Mouse (Mus musculus) adrenal gland, adult 18-20 months (tissue): ENCODE measurements around the gene Tnfsf14. TPM values are rescaled to one million over a fixed set of nuclear protein-coding genes. Genes with fewer than 3 reads are reported as not detected.

ENCODE experiments used
- DNase-seq, 2 experiments: peaks; one replicate each; pipeline ENCODE4 v3.0.0; 2021 to 2022; ENCODE audit warnings: low spot score in 2 of 2
- microRNA-seq, 2 experiments: library from miRNA; unstranded; fragments of <30 nt; microRNA quantifications; one replicate each; pipeline ENCODE4 v1.2.0; 2021; ENCODE audit warnings: borderline number of aligned reads in 2 of 2
- total RNA-seq, 2 experiments: library from RNA; stranded (reverse); gene quantifications; 1 replicate in 1 of 2; 2 replicates in 1 of 2; pipeline ENCODE4 v1.2.3; 2021

The Tnfsf14 gene
- total RNA-seq, 2 experiments from 2014 or later, result 0.36 TPM; not detected in 1

GRCm38 (mm10) chr17:57139708-57140107 lies 54.3 kb downstream of the Tnfsf14 start:
- no peak for DNase-seq

Small RNA genes within 50 kb of the gene (microRNA-seq; reads per million reads assigned to microRNA genes)
- 0.61 to 1.4 reads per million in 2 experiments for gene Mir6978

Other genes starting within 250 kb of the Tnfsf14 start
- under 1 TPM in 1 of 2 experiments, not detected in 1; 0.13 TPM for gene Acer1, start 212.1 kb downstream of the Tnfsf14 start, total RNA-seq
- gene Clpp, start 203.9 kb downstream of the Tnfsf14 start, total RNA-seq, result 100 to 1,000 TPM; 111 to 124 TPM
- gene Alkbh7, start 196.8 kb downstream of the Tnfsf14 start, total RNA-seq, result 10 to 100 TPM; 44.2 to 65.2 TPM
- 1 to 10 TPM in 1 of 2 experiments, not detected in 1; 1.3 TPM for gene Pspn, start 194.2 kb downstream of the Tnfsf14 start, total RNA-seq
- 10 to 100 TPM; 56.4 to 72.1 TPM for gene Gtf2f1, start 182.9 kb downstream of the Tnfsf14 start, total RNA-seq
- gene Gm17949, start 182.7 kb downstream of the Tnfsf14 start, total RNA-seq, result under 1 TPM in 1 of 2 experiments, not detected in 1; 0.26 TPM
- gene Khsrp, start 162.7 kb downstream of the Tnfsf14 start, total RNA-seq, result 10 to 100 TPM; 84.2 to 92.7 TPM
- not detected for gene Slc25a41, start 152.5 kb downstream of the Tnfsf14 start, total RNA-seq
- under 1 TPM; 0.36 to 0.67 TPM for gene Crb3, start 135.1 kb downstream of the Tnfsf14 start, total RNA-seq
- 100 to 1,000 TPM in 1 of 2 experiments, 10 to 100 TPM in 1; 73.2 to 108 TPM for gene Slc25a23, start 134.3 kb downstream of the Tnfsf14 start, total RNA-seq
- 1 to 10 TPM; 1.3 to 2.3 TPM for gene Dennd1c, start 115.7 kb downstream of the Tnfsf14 start, total RNA-seq
- 1 to 10 TPM; 4.0 to 4.3 TPM for gene Tubb4a, start 106.4 kb downstream of the Tnfsf14 start, total RNA-seq
- under 1 TPM; 0.38 to 0.63 TPM for gene Tnfsf9, start 88.9 kb downstream of the Tnfsf14 start, total RNA-seq
- not detected for gene Cd70, start 44.4 kb downstream of the Tnfsf14 start, total RNA-seq
- 100 to 1,000 TPM; 184 to 696 TPM for gene C3, start 34.0 kb upstream of the Tnfsf14 start, total RNA-seq
- 10 to 100 TPM; 72.4 to 89.6 TPM for gene Gpr108, start 54.3 kb upstream of the Tnfsf14 start, total RNA-seq
- 10 to 100 TPM; 53.4 to 61.0 TPM for gene Trip10, start 55.3 kb upstream of the Tnfsf14 start, total RNA-seq
- gene Vav1, start 84.9 kb upstream of the Tnfsf14 start, total RNA-seq, result 1 to 10 TPM; 2.6 to 4.0 TPM
- 10 to 100 TPM in 1 of 2 experiments, 1 to 10 TPM in 1; 6.0 to 13.8 TPM for gene Adgre1, start 164.5 kb upstream of the Tnfsf14 start, total RNA-seq